Mouse (Mus musculus) neural tube, embryonic 13.5 days (tissue): ENCODE results near the gene Clrn2. TPM values are rescaled to one million over a fixed set of nuclear protein-coding genes. Genes with fewer than 3 reads are reported as not detected.
"Not testable (repeated sequence)": the region's sequence is repeated elsewhere in the genome, so short reads cannot be mapped to it uniquely, and the experiment has no call there.

Experiments used
- ATAC-seq: fragments of 200-750 bp; cut with Nextera tagmentation; 2 replicates; pipeline ENCODE4 v1.8.0; 2017; ENCODE audit warnings: low read depth, mild to moderate bottlenecking, moderate TSS enrichment, moderate library complexity
- H3K27ac ChIP-seq: fragments of 300-500 bp; sonication (generic); replicated peaks from 2 replicates; pipeline ENCODE4 v1.5.1; 2015; ENCODE audit warnings: moderate library complexity, mild to moderate bottlenecking, inconsistent platforms
- H3K27me3 ChIP-seq: fragments of 300-500 bp; sonication (generic); 2 replicates; pipeline ENCODE4 v1.6.1; 2015; ENCODE audit warnings: mild to moderate bottlenecking, inconsistent platforms
- H3K36me3 ChIP-seq: fragments of 300-500 bp; sonication (generic); 2 replicates; pipeline ENCODE4 v1.6.1; 2015; ENCODE audit warnings: mild to moderate bottlenecking, inconsistent platforms
- H3K4me1 ChIP-seq: fragments of 300-500 bp; sonication (generic); replicated peaks from 2 replicates; pipeline ENCODE4 v1.6.1; 2015; ENCODE audit warnings: inconsistent platforms
- H3K4me2 ChIP-seq: fragments of 300-500 bp; sonication (generic); 2 replicates; pipeline ENCODE4 v1.6.1; 2015; ENCODE audit warnings: inconsistent platforms, mild to moderate bottlenecking, moderate library complexity
- H3K4me3 ChIP-seq: fragments of 300-500 bp; sonication (generic); 2 replicates; pipeline ENCODE4 v1.5.1; 2015; ENCODE audit warnings: mild to moderate bottlenecking, inconsistent platforms
- H3K9ac ChIP-seq: fragments of 300-500 bp; sonication (generic); 2 replicates; pipeline ENCODE4 v1.6.1; 2015; ENCODE audit warnings: moderate library complexity, mild to moderate bottlenecking, inconsistent platforms
- H3K9me3 ChIP-seq: fragments of 300-500 bp; sonication (generic); 2 replicates; pipeline ENCODE4 v1.6.1; 2016; ENCODE audit warnings: inconsistent platforms
- WGBS: fragments of 180-500 bp; shearing (Covaris S2); methylation state at CpG from one replicate; pipeline ENCODE4 v1.1.7; 2015; 5-methylcytosine and 5-hydroxymethylcytosine counted together
- polyA plus RNA-seq: library from polyadenylated mRNA; unstranded; fragments of >200 nt; fragmentation: Nextera tagmentation; extraction: Ambion mirVana; gene quantifications from 2 replicates; pipeline ENCODE4 v1.2.1, GENCODE M21; 2015

Clrn2 gene
- polyA plus RNA-seq = 0.63 TPM in 1 of 2 replicates, not detected in the other

DNA sequence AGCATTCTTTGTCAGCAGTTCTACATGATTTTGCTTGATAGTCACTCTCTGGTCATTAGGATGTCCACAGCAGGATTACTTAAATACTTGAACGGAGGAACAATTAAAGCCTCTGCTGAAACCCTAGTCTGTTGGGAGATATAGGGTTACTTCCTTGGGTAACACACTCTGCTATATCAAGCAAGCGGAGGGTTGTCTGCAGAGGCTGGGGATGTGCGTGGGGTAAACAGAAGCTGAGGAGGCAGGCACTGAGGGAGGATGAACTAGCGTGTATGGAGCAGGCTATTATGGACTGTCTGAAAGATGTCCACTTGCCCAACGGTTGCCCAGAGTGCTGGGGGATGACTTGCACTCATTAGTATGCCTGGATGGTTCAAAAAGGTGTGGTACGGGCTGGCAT lies at the start of gene Clrn2:
Clrn2 (plus strand) TSS at position 301 of the 400 bp plus-strand sequence.
- Histone ChIP-seq H3K9ac (no peak within 1 kb of the TSS), H3K27ac (no peak within 1 kb of the TSS), H3K36me3 (no peaks in the 10 kb centered on the region), H3K4me2 (no peak within 1 kb of the TSS), H3K4me3 (no peak within 1 kb of the TSS), H3K4me1 (peaks cover 18% of the 10 kb centered on the region), H3K27me3 (no peaks in the 10 kb centered on the region), H3K9me3 (no peaks in the 10 kb centered on the region)
- ATAC-seq = no peak
- 83% methylated on average over 6 of the region's 6 CpGs for WGBS

GRCm38 (mm10) chr5:45406129-45406528 lies 47.4 kb upstream of the Clrn2 start:
- no peaks in the 10 kb centered on the region for H3K4me1 ChIP-seq
- no peaks in the 10 kb centered on the region for H3K36me3 ChIP-seq
- H3K27me3 ChIP-seq = no peaks in the 10 kb centered on the region
- no peak overlapping the region for H3K27ac ChIP-seq
- no peaks in the 10 kb centered on the region for H3K9me3 ChIP-seq
- no peak overlapping the region for H3K9ac ChIP-seq
- 84% methylated on average over 2 of the region's 2 CpGs for WGBS
- no peak overlapping the region for H3K4me2 ChIP-seq
- no peak overlapping the region for H3K4me3 ChIP-seq
- ATAC-seq = no peak

- 91% methylated on average over 3 of the region's 3 CpGs for WGBS
- Histone ChIP-seq H3K4me3 (no peak overlapping the region), H3K9ac (no peak overlapping the region), H3K9me3 (no peaks in the 10 kb centered on the region), H3K4me2 (no peak overlapping the region), H3K36me3 (no peaks in the 10 kb centered on the region), H3K4me1 (no peaks in the 10 kb centered on the region), H3K27ac (no peak overlapping the region), H3K27me3 (no peaks in the 10 kb centered on the region)
- no peak for ATAC-seq
Measured at GRCm38 (mm10) chr5:45416478-45416877, 37.1 kb upstream of the Clrn2 start.

GRCm38 (mm10) chr5:45417859-45418443 lies 35.6 kb upstream of the Clrn2 start:
- Histone ChIP-seq H3K9me3 (no peaks in the 10 kb centered on the region), H3K9ac (no peak overlapping the region), H3K4me1 (no peaks in the 10 kb centered on the region), H3K4me3 (no peak overlapping the region), H3K27me3 (no peaks in the 10 kb centered on the region), H3K27ac (no peak overlapping the region), H3K36me3 (no peaks in the 10 kb centered on the region), H3K4me2 (no peak overlapping the region)
- 80% methylated on average over 3 of the region's 3 CpGs for WGBS
- ATAC-seq = no peak

- no peak for ATAC-seq
- H3K4me2 ChIP-seq = no peak overlapping the region
- H3K9ac ChIP-seq = no peak overlapping the region
- no peaks in the 10 kb centered on the region for H3K9me3 ChIP-seq
- H3K27me3 ChIP-seq = no peaks in the 10 kb centered on the region
- H3K27ac ChIP-seq = no peak overlapping the region
- H3K36me3 ChIP-seq = no peaks in the 10 kb centered on the region
- 76% methylated on average over 10 of the region's 10 CpGs for whole genome bisulfite sequencing
- no peak overlapping the region for H3K4me3 ChIP-seq
- H3K4me1 ChIP-seq = no peaks in the 10 kb centered on the region
Measured at GRCm38 (mm10) chr5:45419841-45420638, 33.5 kb upstream of the Clrn2 start.

- WGBS = 86% methylated on average over 12 of the region's 12 CpGs
- no peak for ATAC-seq
- Histone ChIP-seq H3K4me1 (no peaks in the 10 kb centered on the region), H3K9me3 (no peaks in the 10 kb centered on the region), H3K4me2 (no peak overlapping the region), H3K27ac (no peak overlapping the region), H3K36me3 (no peaks in the 10 kb centered on the region), H3K27me3 (no peaks in the 10 kb centered on the region), H3K9ac (no peak overlapping the region), H3K4me3 (no peak overlapping the region)
Measured at GRCm38 (mm10) chr5:45421881-45422844, 31.4 kb upstream of the Clrn2 start.

DNA sequence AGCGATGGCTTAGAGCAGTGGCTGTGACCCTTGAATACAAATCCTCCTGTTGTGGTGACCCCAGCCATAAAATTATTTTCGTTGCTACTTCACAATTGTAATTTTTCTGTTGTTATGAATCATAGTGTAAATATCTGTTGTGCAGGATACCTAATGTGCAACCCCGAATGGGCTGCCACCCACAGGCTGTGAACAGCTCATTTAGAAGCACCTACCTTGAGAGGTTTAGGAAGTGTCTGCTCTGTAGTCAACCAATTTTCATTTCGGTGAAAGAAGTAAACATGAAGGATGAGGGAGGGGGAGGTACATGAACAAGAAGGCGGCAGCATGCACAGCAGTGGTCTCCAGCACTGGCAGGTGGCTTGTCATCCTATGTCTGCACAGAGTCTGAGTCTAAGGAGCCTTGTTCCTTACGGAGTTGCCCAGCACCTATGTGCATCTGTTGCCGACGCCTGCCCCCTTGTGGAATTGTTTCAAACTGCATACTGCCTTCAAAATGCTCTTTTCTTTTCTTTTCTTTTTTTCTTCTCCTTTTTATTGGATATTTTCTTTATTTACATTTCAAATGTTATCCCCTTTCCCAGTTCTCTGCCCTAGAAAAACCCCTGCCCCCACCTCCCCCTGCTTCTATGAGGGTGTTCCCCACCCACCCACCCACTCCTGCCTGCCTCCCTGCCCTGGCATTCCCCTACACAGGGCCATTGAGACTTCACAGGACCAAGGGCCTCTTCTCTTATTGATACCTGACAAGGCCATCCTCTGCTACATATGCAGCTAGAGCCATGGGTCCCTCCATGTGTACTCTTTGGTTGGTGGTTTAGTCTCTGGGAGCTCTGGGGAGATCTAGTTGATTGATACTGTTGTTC lies 29.3 kb upstream of the Clrn2 start:
- H3K27me3 ChIP-seq = no peaks in the 10 kb centered on the region
- peak; percentile 93 for ATAC-seq
- WGBS = 41% methylated on average over 8 of the region's 8 CpGs
- no peak overlapping the region for H3K27ac ChIP-seq
- H3K4me1 ChIP-seq = no peaks in the 10 kb centered on the region
- no peaks in the 10 kb centered on the region for H3K9me3 ChIP-seq
- no peak overlapping the region for H3K4me2 ChIP-seq
- H3K4me3 ChIP-seq = no peak overlapping the region
- H3K9ac ChIP-seq = no peak overlapping the region
- no peaks in the 10 kb centered on the region for H3K36me3 ChIP-seq

DNA sequence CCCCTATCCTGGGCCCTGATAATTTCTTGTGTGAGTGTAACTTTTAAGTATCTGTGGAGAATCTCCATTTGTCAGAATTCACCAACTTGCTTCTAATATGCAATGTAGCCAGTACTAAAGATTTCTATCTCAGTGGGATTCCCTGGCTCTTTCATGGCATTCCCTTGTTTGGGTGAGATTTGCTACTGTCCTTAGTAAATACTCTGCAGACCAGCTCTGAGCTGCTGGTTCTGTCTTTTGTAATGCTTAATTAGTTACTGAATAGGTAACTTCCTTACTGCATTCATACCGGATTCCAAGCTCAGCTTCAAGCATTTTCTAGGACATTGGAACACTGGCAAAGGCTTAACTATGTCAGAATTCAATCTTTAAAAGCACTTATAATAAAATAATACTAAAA lies 27.8 kb upstream of the Clrn2 start:
- H3K4me1 ChIP-seq, H3K9ac ChIP-seq, H3K9me3 ChIP-seq, H3K4me3 ChIP-seq, H3K27ac ChIP-seq, H3K4me2 ChIP-seq, H3K27me3 ChIP-seq, ATAC-seq, H3K36me3 ChIP-seq: not testable (repeated sequence)
- 40% methylated on average over 1 of the region's 1 CpGs for WGBS

- Histone ChIP-seq H3K4me3 (no peak overlapping the region), H3K4me2 (no peak overlapping the region), H3K27ac (no peak overlapping the region), H3K27me3 (no peaks in the 10 kb centered on the region), H3K9me3 (no peaks in the 10 kb centered on the region), H3K4me1 (no peaks in the 10 kb centered on the region), H3K9ac (no peak overlapping the region), H3K36me3 (0 out of 2 replicates have a peak, but pooled peaks cover 2% of the 10 kb centered on the region)
- 70% methylated on average over 1 of the region's 1 CpGs for WGBS
- ATAC-seq = no peak
Measured at GRCm38 (mm10) chr5:45426416-45427034, 27.0 kb upstream of the Clrn2 start.

GRCm38 (mm10) chr5:45427891-45428290 lies 25.7 kb upstream of the Clrn2 start:
- 96% methylated on average over 7 of the region's 7 CpGs for WGBS
- Histone ChIP-seq H3K9me3 (no peaks in the 10 kb centered on the region), H3K4me3 (no peak overlapping the region), H3K36me3 (0 out of 2 replicates have a peak, but pooled peaks cover 5% of the 10 kb centered on the region), H3K9ac (no peak overlapping the region), H3K27ac (no peak overlapping the region), H3K27me3 (no peaks in the 10 kb centered on the region), H3K4me2 (no peak overlapping the region), H3K4me1 (no peaks in the 10 kb centered on the region)
- ATAC-seq = no peak
